In the genomic region with DNA sequence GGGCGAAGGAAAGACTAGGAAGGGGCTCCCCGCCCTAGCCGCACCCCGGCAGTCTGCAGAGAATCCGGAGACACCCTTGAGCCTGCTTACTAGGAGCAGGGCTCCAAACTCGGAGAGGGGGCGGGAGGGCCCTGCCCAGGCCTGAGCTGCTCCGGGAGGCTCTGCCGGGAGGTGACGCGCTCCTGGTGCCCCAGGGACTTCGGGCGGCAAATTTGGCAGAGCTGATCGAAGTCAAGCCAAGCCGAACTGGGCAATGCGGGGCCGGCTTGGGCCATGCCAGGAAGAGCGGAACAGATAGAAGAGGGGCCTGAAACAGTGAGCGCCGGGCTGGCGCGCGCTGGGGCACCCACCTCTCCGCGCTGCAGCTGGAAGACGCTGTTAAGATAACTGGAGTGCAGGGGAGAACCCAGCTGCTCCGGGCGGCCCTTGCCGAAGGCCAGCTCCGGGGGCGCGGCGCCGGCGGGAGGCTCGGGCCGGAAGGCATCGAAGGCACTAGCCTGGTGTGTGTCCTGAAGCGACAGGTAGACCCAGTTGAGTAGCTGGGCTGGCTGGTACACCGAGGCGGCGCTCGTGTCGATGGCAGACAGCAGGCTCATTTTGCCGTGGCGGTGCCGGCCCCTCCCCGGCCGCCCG, we compare ENCODE assay signal across 7 mouse cellular contexts. TPM values are rescaled to one million over a fixed set of nuclear protein-coding genes. Genes with fewer than 3 reads are reported as not detected.
A peak's percentile ranks its signal among the peaks of the same experiment; 100 is the strongest.
DNase-seq lines count a peak whose midpoint lies in the region; ATAC-seq and TF ChIP-seq lines count a peak whose summit lies in the region.

No protein-coding gene starts in this region.

- H3K9ac ChIP-seq in ES-Bruce4 (ENCODE audit: low read depth, poor library complexity, severe bottlenecking), result peak overlapping the region; percentile 50
- peak overlapping the region; percentile 73 for H3K9ac ChIP-seq in kidney, embryonic 14.5 days (ENCODE audit: low read depth, low read length)
- H3K9ac ChIP-seq in stomach, embryonic 14.5 days (replicated peaks; ENCODE audit: low read depth, low read length), result peak overlapping the region; percentile 87

- under 1% methylated on average over 42 of the region's 50 CpGs for WGBS in kidney, embryonic 14.5 days
- under 1% methylated on average over 50 of the region's 50 CpGs for WGBS in stomach, embryonic 14.5 days

- no peaks in the 10 kb centered on the region for H3K9me3 ChIP-seq in ES-Bruce4 (replicated peaks; ENCODE audit: control insufficient read depth, insufficient read depth, low read length, poor library complexity, severe bottlenecking)
- no peaks in the 10 kb centered on the region for H3K9me3 ChIP-seq in kidney, embryonic 14.5 days (ENCODE audit: control insufficient read depth, low read length)
- H3K9me3 ChIP-seq in stomach, embryonic 14.5 days (ENCODE audit: control insufficient read depth, low read depth, low read length), result no peaks in the 10 kb centered on the region

- H3K4me2 ChIP-seq in kidney, embryonic 14.5 days (replicated peaks; ENCODE audit: low read depth, low read length), result peak overlapping the region; percentile 73
- peak overlapping the region; percentile 94 for H3K4me2 ChIP-seq in stomach, embryonic 14.5 days (replicated peaks; ENCODE audit: low read depth, low read length)

- DNase-seq in A20 (ENCODE audit: low read depth, low spot score), result peak; percentile 56
- peak; percentile 58 for DNase-seq in embryo, embryonic 10 days (ENCODE audit: low spot score)
- DNase-seq in heart, adult 8-10 months (ENCODE audit: low spot score), result peak; percentile 49
- peak; percentile 61 to 65 for DNase-seq in lung, postnatal 4 days

- no peak overlapping the region for H3K27ac ChIP-seq in ES-Bruce4 (ENCODE audit: insufficient read depth, low read length)
- peak overlapping the region; percentile 88 for H3K27ac ChIP-seq in kidney, embryonic 14.5 days (ENCODE audit: low read depth, low read length)
- H3K27ac ChIP-seq in stomach, embryonic 14.5 days (ENCODE audit: low read length), result peak overlapping the region; percentile 94

- H3K27me3 ChIP-seq in ES-Bruce4 (ENCODE audit: control insufficient read depth, insufficient read depth, low read length, poor library complexity, severe bottlenecking), result no peaks in the 10 kb centered on the region
- H3K27me3 ChIP-seq in kidney, embryonic 14.5 days (ENCODE audit: control insufficient read depth, insufficient read depth, low read length), result no peaks in the 10 kb centered on the region
- H3K27me3 ChIP-seq in stomach, embryonic 14.5 days (ENCODE audit: control insufficient read depth, insufficient read depth, low read length), result no peaks in the 10 kb centered on the region

- no peak for TF ChIP-seq CTCF in ES-Bruce4 (IDR thresholded peaks at IDR 0.05; ENCODE audit: low read depth, low read length)

- H3K4me1 ChIP-seq in ES-Bruce4 (ENCODE audit: control insufficient read depth, insufficient read depth, low read length), result no peaks in the 10 kb centered on the region
- H3K4me1 ChIP-seq in kidney, embryonic 14.5 days (ENCODE audit: control insufficient read depth, insufficient read depth, low read length), result peaks cover 24% of the 10 kb centered on the region
- H3K4me1 ChIP-seq in stomach, embryonic 14.5 days (ENCODE audit: control insufficient read depth, insufficient read depth, low read length), result peaks cover 40% of the 10 kb centered on the region

- H3K36me3 ChIP-seq in ES-Bruce4 (ENCODE audit: control insufficient read depth, insufficient read depth, low read length, poor library complexity, severe bottlenecking), result no peaks in the 10 kb centered on the region
- no peaks in the 10 kb centered on the region for H3K36me3 ChIP-seq in kidney, embryonic 14.5 days (ENCODE audit: control insufficient read depth, insufficient read depth, low read length)
- no peaks in the 10 kb centered on the region for H3K36me3 ChIP-seq in stomach, embryonic 14.5 days (ENCODE audit: control insufficient read depth, insufficient read depth, low read length)

- TF ChIP-seq POLR2A in ES-Bruce4 (IDR thresholded peaks at IDR 0.05; ENCODE audit: insufficient read depth, low read length), result no peak

- H3K4me3 ChIP-seq in ES-Bruce4 (ENCODE audit: low read depth, low read length), result peak overlapping the region; percentile 64
- peak overlapping the region; percentile 77 for H3K4me3 ChIP-seq in kidney, embryonic 14.5 days (ENCODE audit: low read length)
- H3K4me3 ChIP-seq in stomach, embryonic 14.5 days (ENCODE audit: low read depth, low read length), result peak overlapping the region; percentile 81

- peak; percentile 54 for ATAC-seq in kidney, embryonic 14.5 days (ENCODE audit: low FRiP score, low TSS enrichment)
- ATAC-seq in stomach, embryonic 14.5 days (ENCODE audit: insufficient number of reproducible peaks, insufficient read depth, low FRiP score, low read depth), result peak; percentile 43

- no peak for TF ChIP-seq EP300 in ES-Bruce4 (IDR thresholded peaks at IDR 0.05; ENCODE audit: insufficient read depth, low read depth, low read length)

RNA-seq across cellular contexts. Expression of a gene that starts 0.5 kb away (rescaled TPM):
- polyA plus RNA-seq in ES-Bruce4 (2011; ENCODE audit: insufficient read depth, insufficient read length, low read depth, missing spikeins), result 9.0 and 9.5 TPM in 2 replicates
- total RNA-seq in heart, adult 8-10 months (2022), result 10 to 100 TPM; 28.3 to 37.1 (median 32.0) TPM
- 17.0 and 24.0 TPM in 2 replicates for polyA plus RNA-seq in kidney, embryonic 14.5 days (2014; fragmentation: Nextera tagmentation; extraction: Ambion mirVana)
- polyA plus RNA-seq in stomach, embryonic 14.5 days (2014; fragmentation: Nextera tagmentation; extraction: Ambion mirVana), result 29.5 and 32.4 TPM in 2 replicates
